Mouse (Mus musculus): ENCODE results near the gene Gm29427.

DNA sequence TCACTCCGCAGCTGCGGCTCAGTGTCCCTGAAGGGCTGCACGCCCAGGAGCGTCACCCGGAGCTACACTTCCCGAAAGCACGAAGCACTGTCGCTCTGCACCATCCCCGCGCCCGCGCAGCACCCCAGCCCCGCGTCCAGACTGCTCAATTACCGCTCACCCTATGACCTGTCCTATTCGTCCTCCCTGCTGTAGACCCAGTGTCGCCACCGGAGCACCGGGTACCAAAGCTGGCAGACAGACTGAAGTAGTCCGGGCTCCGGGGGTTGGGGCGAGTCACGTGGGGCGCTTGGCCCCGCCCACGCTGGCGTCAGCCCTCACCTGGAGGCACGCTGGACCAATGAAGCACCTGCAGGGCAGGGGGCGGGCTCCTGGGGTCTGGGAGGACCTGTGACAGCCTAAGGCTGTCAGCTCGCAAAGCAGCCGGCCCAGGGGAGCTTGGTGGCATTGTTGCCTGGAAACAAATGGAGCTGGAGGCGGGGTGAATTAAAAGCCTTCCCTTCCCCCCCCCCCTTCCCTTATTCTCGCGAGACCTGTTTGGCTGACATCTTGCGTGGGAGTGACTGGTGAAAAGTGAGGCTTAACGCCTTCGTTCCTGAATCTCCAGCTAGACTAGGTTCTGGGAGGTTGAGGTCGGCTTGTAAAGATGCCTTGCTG lies at the start of gene Gm29427:
- TF ChIP-seq GATA1 (IDR thresholded peaks at IDR 0.05; ENCODE audit: borderline replicate concordance, low read length): no peak
- no peak for TF ChIP-seq FLI1 (IDR thresholded peaks at IDR 0.05; ENCODE audit: low read length)

All from megakaryocyte, embryonic 14.5 days (primary cell).